Mouse (Mus musculus) ES-Bruce4 (cell line): ENCODE data around the gene Mageb18. TPM values are rescaled to one million over a fixed set of nuclear protein-coding genes. Genes with fewer than 3 reads are reported as not detected.

Experiments
- H3K27ac ChIP-seq: 2 replicates; pipeline ENCODE4 v1.5.1; 2012; ENCODE audit warnings: low read length, inconsistent platforms; ENCODE audit not compliant: insufficient read depth
- H3K27me3 ChIP-seq: 2 replicates; pipeline ENCODE4 v1.6.1; 2012; ENCODE audit warnings: mild to moderate bottlenecking, low read length, inconsistent platforms; ENCODE audit not compliant: control insufficient read depth, poor library complexity, insufficient read depth, severe bottlenecking
- H3K36me3 ChIP-seq: 2 replicates; pipeline ENCODE4 v1.6.1; 2012; ENCODE audit warnings: inconsistent platforms, mild to moderate bottlenecking, low read length, moderate library complexity; ENCODE audit not compliant: control insufficient read depth, poor library complexity, insufficient read depth, severe bottlenecking
- H3K4me1 ChIP-seq: one replicate; pipeline ENCODE4 v1.8.1; 2011; ENCODE audit warnings: low read length; ENCODE audit not compliant: control insufficient read depth, insufficient read depth
- H3K4me3 ChIP-seq: 2 replicates; pipeline ENCODE4 v1.5.1; 2011; ENCODE audit warnings: low read depth, mild to moderate bottlenecking, low read length
- H3K9ac ChIP-seq: 2 replicates; pipeline ENCODE4 v1.6.1; 2012; ENCODE audit warnings: low read depth, mild to moderate bottlenecking, inconsistent platforms; ENCODE audit not compliant: poor library complexity, severe bottlenecking
- H3K9me3 ChIP-seq: replicated peaks from 2 replicates; pipeline ENCODE4 v1.6.1; 2012; ENCODE audit warnings: mild to moderate bottlenecking, low read length, inconsistent platforms; ENCODE audit not compliant: control insufficient read depth, poor library complexity, insufficient read depth, severe bottlenecking
- CTCF ChIP-seq: IDR thresholded peaks from one replicate; pipeline ENCODE4 v1.8.1; 2011; ENCODE audit warnings: low read depth, low read length
- EP300 ChIP-seq: IDR thresholded peaks from 2 replicates; pipeline ENCODE4 v1.6.1; 2011; ENCODE audit warnings: low read depth, low read length; ENCODE audit not compliant: insufficient read depth
- POLR2A ChIP-seq: IDR thresholded peaks from one replicate; pipeline ENCODE4 v1.8.1; 2011; ENCODE audit warnings: low read length; ENCODE audit not compliant: insufficient read depth
- polyA plus RNA-seq: library from polyadenylated mRNA; stranded (reverse); fragments of >200 nt; gene quantifications from 2 replicates; pipeline ENCODE4 v1.2.4, GENCODE M21; 2011; ENCODE audit warnings: low read depth; ENCODE audit not compliant: missing spikeins, insufficient read depth, insufficient read length

Mageb18 gene
- polyA plus RNA-seq, 1 experiment, result not detected

GRCm38 (mm10) chrX:92464773-92465172 lies 134.6 kb downstream of the Mageb18 start:
- H3K27ac ChIP-seq, result no peak overlapping the region
- no peaks in the 10 kb centered on the region for H3K4me1 ChIP-seq
- no peaks in the 10 kb centered on the region for H3K9me3 ChIP-seq
- H3K9ac ChIP-seq, result no peak overlapping the region
- H3K4me3 ChIP-seq, result no peak overlapping the region
- no peaks in the 10 kb centered on the region for H3K36me3 ChIP-seq
- H3K27me3 ChIP-seq, result no peaks in the 10 kb centered on the region
- TF ChIP-seq EP300 (no peak), CTCF (no peak), POLR2A (no peak)

GRCm38 (mm10) chrX:92460496-92460895 lies 138.9 kb downstream of the Mageb18 start:
- Histone ChIP-seq H3K9me3 (no peaks in the 10 kb centered on the region), H3K4me1 (no peaks in the 10 kb centered on the region), H3K4me3 (no peak overlapping the region), H3K36me3 (no peaks in the 10 kb centered on the region), H3K9ac (no peak overlapping the region), H3K27me3 (no peaks in the 10 kb centered on the region), H3K27ac (no peak overlapping the region)
- TF ChIP-seq CTCF, result no peak
- no peak for TF ChIP-seq POLR2A
- TF ChIP-seq EP300, result no peak

GRCm38 (mm10) chrX:92387384-92387783 lies 212.0 kb downstream of the Mageb18 start:
- Histone ChIP-seq H3K9ac (no peak overlapping the region), H3K9me3 (no peaks in the 10 kb centered on the region), H3K4me1 (no peaks in the 10 kb centered on the region), H3K27ac (no peak overlapping the region), H3K4me3 (no peak overlapping the region), H3K36me3 (no peaks in the 10 kb centered on the region), H3K27me3 (no peaks in the 10 kb centered on the region)
- TF ChIP-seq POLR2A (no peak), CTCF (no peak), EP300 (no peak)

GRCm38 (mm10) chrX:92342924-92343323 lies 256.4 kb downstream of the Mageb18 start:
- Histone ChIP-seq H3K27me3 (no peaks in the 10 kb centered on the region), H3K4me1 (no peaks in the 10 kb centered on the region), H3K9ac (no peak overlapping the region), H3K9me3 (no peaks in the 10 kb centered on the region), H3K4me3 (no peak overlapping the region), H3K36me3 (no peaks in the 10 kb centered on the region), H3K27ac (no peak overlapping the region)
- no peak for TF ChIP-seq POLR2A
- TF ChIP-seq CTCF, result peak; percentile 60

- Histone ChIP-seq H3K9ac (no peak overlapping the region), H3K27ac (no peak overlapping the region), H3K9me3 (no peaks in the 10 kb centered on the region), H3K36me3 (no peaks in the 10 kb centered on the region), H3K27me3 (no peaks in the 10 kb centered on the region), H3K4me3 (no peak overlapping the region), H3K4me1 (no peaks in the 10 kb centered on the region)
- no peak for TF ChIP-seq CTCF
- TF ChIP-seq POLR2A, result no peak
- TF ChIP-seq EP300, result no peak
Measured at GRCm38 (mm10) chrX:92340906-92341305, 258.5 kb downstream of the Mageb18 start.

- H3K9me3 ChIP-seq, result no peaks in the 10 kb centered on the region
- no peaks in the 10 kb centered on the region for H3K4me1 ChIP-seq
- no peak overlapping the region for H3K27ac ChIP-seq
- H3K27me3 ChIP-seq, result no peaks in the 10 kb centered on the region
- H3K4me3 ChIP-seq, result no peak overlapping the region
- H3K9ac ChIP-seq, result no peak overlapping the region
- no peaks in the 10 kb centered on the region for H3K36me3 ChIP-seq
- TF ChIP-seq POLR2A (no peak), CTCF (no peak), EP300 (no peak)
Measured at GRCm38 (mm10) chrX:92339551-92339950, 259.8 kb downstream of the Mageb18 start.
